In the genomic region with DNA sequence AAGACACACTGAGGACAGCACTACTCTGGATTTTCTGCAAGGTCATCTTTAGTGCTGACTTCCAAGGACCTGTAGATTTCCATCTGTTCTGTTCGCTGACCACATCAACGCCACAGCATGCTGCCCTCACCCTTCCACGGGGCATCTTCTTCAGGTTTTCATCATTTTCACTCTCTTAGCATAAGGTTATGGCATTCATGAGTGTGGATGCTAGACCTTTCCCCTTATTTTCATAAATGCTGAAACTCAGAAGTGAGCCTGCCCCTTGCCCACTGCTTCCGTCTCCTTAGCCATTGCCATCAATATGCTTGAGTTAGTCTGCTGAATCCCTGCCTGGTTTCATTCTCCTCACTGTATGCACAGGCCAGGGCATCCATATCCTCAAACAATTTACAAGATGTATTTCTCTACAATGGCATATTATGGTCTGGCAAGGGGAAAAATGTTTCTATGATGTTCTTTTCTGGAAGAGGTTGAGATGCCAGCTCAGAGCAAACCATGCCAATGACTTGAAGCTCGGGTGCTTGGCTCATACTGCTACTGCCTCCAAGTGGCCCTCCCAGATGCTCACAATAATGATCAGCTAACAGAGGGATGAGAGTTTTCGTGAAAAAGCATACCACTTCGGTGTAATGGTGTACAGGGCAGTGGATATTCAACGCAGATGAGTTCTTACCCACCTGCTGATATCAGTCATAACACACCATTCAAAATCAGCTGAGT, we compare ENCODE assay signal across 12 mouse cellular contexts.
DNase-seq lines count a peak whose midpoint lies in the region; ATAC-seq and TF ChIP-seq lines count a peak whose summit lies in the region.
"Had no signal": no experiment of that assay in that cellular context is flagged by ENCODE, and none has a peak within 500 bp of the region (broad histone marks: within the 10 kb centered on the region; RNA-seq: fewer than 3 reads in every experiment).

No protein-coding gene starts in this region.

- H3K9me3 ChIP-seq in heart, embryonic 11.5 days (replicated peaks; ENCODE audit: control insufficient read depth, low read length) = no peaks in the 10 kb centered on the region
- H3K9me3 ChIP-seq in hindbrain, embryonic 10.5 days = no peaks in the 10 kb centered on the region
- H3K9me3 ChIP-seq: hindbrain, embryonic 13.5 days; limb, embryonic 15.5 days had no signal

- POLR2A ChIA-PET in Patski (lab: Charles Lee) = no interaction called here

- no peak overlapping the region for H3K4me2 ChIP-seq in heart, embryonic 11.5 days
- H3K4me2 ChIP-seq: hindbrain, embryonic 13.5 days; limb, embryonic 15.5 days had no signal

- no peaks in the 10 kb centered on the region for H3K4me1 ChIP-seq in heart, embryonic 11.5 days (ENCODE audit: control insufficient read depth, insufficient read depth, low read length)
- no peaks in the 10 kb centered on the region for H3K4me1 ChIP-seq in hindbrain, embryonic 10.5 days (replicated peaks)
- H3K4me1 ChIP-seq: hindbrain, embryonic 13.5 days; limb, embryonic 15.5 days had no signal

- CTCF ChIA-PET in Patski (lab: Charles Lee) = interaction anchor here (2.7 kb wide), 1 partner anchor 25 kb away, joined by 8 read pairs; no protein-coding TSS in a partner anchor

- H3K4me3 ChIP-seq in heart, embryonic 11.5 days (ENCODE audit: low read depth, low read length) = no peak overlapping the region
- no peak overlapping the region for H3K4me3 ChIP-seq in hindbrain, embryonic 10.5 days
- H3K4me3 ChIP-seq: hindbrain, embryonic 13.5 days; limb, embryonic 15.5 days had no signal

- intact Hi-C loops in left cerebral cortex, postnatal 10 days (cut with DNase I) = no loop called here

- ATAC-seq in heart, embryonic 11.5 days (replicated peaks; ENCODE audit: insufficient number of reproducible peaks, low FRiP score, low TSS enrichment) = no peak
- ATAC-seq in Patski = no peak

- WGBS in heart, embryonic 11.5 days (ENCODE audit: insufficient replicate concordance) = 83% methylated on average over 8 of the region's 8 CpGs
- 90% methylated on average over 8 of the region's 8 CpGs for WGBS in hindbrain, embryonic 10.5 days

- no peak overlapping the region for H3K9ac ChIP-seq in heart, embryonic 11.5 days (ENCODE audit: low read depth, low read length)
- H3K9ac ChIP-seq: hindbrain, embryonic 13.5 days; limb, embryonic 15.5 days had no signal

- H3K27ac ChIP-seq in heart, embryonic 11.5 days (ENCODE audit: low read depth, low read length) = no peak overlapping the region
- no peak overlapping the region for H3K27ac ChIP-seq in hindbrain, embryonic 10.5 days
- H3K27ac ChIP-seq: hindbrain, embryonic 13.5 days; limb, embryonic 15.5 days; macrophage had no signal

- in situ Hi-C loops in Patski (cut with MboI; ENCODE audit: low pct_unique_long_range_greater_than_20kb) = no loop called here

- DNase-seq in heart, adult 18-20 months = peak; percentile 4 to 8
- peak; percentile 37 for DNase-seq in left cerebral cortex, adult 11 months (ENCODE audit: low spot score)
- DNase-seq in left cerebral cortex, postnatal 10 days (ENCODE audit: extremely low spot score in 1 of 2, low spot score in 2 of 2) = no peak
- no peak for DNase-seq in Patski (ENCODE audit: low read depth, low spot score)
- peak; percentile 46 to 67 for DNase-seq in cerebellum, postnatal 14 days
- DNase-seq in hindbrain, embryonic 10.5 days (ENCODE audit: low spot score) = no peak
- no peak for DNase-seq in thymus, postnatal 4 days
- DNase-seq: thymus, adult 18-20 months had no signal

- peak; percentile 37 for TF ChIP-seq CTCF in Patski (IDR thresholded peaks at IDR 0.05)

- H3K27me3 ChIP-seq in heart, embryonic 11.5 days (ENCODE audit: control insufficient read depth, insufficient read depth, low read length) = no peaks in the 10 kb centered on the region
- no peaks in the 10 kb centered on the region for H3K27me3 ChIP-seq in Patski
- H3K27me3 ChIP-seq in hindbrain, embryonic 10.5 days (ENCODE audit: insufficient read depth, poor library complexity, severe bottlenecking) = no peaks in the 10 kb centered on the region
- H3K27me3 ChIP-seq: hindbrain, embryonic 13.5 days; limb, embryonic 15.5 days had no signal

- H3K36me3 ChIP-seq in heart, embryonic 11.5 days (ENCODE audit: control insufficient read depth, insufficient read depth, low read length) = no peaks in the 10 kb centered on the region
- H3K36me3 ChIP-seq in hindbrain, embryonic 10.5 days = no peaks in the 10 kb centered on the region
- H3K36me3 ChIP-seq: hindbrain, embryonic 13.5 days; limb, embryonic 15.5 days had no signal

Comparison
In these comparisons a context has a peak if more than half of its experiments do, and no peak if none do; other contexts are left out.
1. DNase-seq: peak in heart, adult 18-20 months (2 of 2), left cerebral cortex, adult 11 months (single experiment) and cerebellum, postnatal 14 days (2 of 2); none in left cerebral cortex, postnatal 10 days (0 of 2), Patski (single experiment), hindbrain, embryonic 10.5 days (single experiment) and thymus, postnatal 4 days (single experiment).